Mouse (Mus musculus): ENCODE results near the gene Olig1. TPM values are rescaled to one million over a fixed set of nuclear protein-coding genes. Genes with fewer than 3 reads are reported as not detected.

Olig1 gene
- polyA plus RNA-seq (2014; fragmentation: Nextera tagmentation; extraction: Ambion mirVana): 49.3 and 62.2 TPM in 2 replicates

- ATAC-seq (ENCODE audit: low read depth): peak; percentile 87
- H3K4me3 ChIP-seq (ENCODE audit: low read depth, low read length): peak within 1 kb of the TSS; percentile 39
- peaks cover 11% of the 10 kb centered on the region for H3K4me1 ChIP-seq (ENCODE audit: control insufficient read depth, insufficient read depth, low read length)
- peaks cover 87% of the 10 kb centered on the region for H3K27me3 ChIP-seq (ENCODE audit: control insufficient read depth, insufficient read depth, low read length)
- WGBS: 1% methylated on average over 64 of the region's 64 CpGs
- H3K27ac ChIP-seq (ENCODE audit: low read depth, low read length): no peak within 1 kb of the TSS
- no peaks in the 10 kb centered on the region for H3K36me3 ChIP-seq (ENCODE audit: control insufficient read depth, insufficient read depth, low read length)
- no peak within 1 kb of the TSS for H3K9ac ChIP-seq (replicated peaks; ENCODE audit: low read depth, low read length)
- no peaks in the 10 kb centered on the region for H3K9me3 ChIP-seq (ENCODE audit: control insufficient read depth, low read length)
- H3K4me2 ChIP-seq (ENCODE audit: low read depth, low read length): peak within 1 kb of the TSS; percentile 65
Observed at GRCm38 (mm10) chr16:91269468-91270211, at the start of gene Olig1. Olig1 (plus strand) TSS chr16:91269772.

DNA sequence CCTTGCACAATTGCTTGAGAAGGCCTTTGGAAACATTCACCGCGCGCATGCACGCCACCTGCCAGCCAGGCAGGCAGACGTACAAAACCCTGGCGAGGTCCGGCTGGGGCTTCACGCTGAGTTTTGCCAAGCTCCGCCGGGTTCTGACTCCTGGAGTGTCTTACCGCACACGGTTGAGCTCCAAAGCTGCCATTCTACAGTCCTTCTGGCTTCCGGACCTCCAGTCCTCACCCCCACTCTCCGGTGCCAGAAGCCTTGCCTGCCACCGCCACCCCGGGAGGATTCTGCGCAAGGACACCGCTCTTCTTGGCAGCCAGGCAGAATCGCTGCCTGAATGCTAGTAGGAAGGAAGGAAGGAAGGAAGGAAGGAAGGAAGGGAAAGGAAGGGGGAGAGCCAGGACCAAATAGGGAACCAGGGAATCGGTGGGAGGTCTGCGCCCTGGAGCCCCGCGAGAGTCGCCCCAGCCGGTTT lies 47.4 kb upstream of the Olig1 start:
- Histone ChIP-seq H3K4me3 (ENCODE audit: low read depth, low read length) (no peak overlapping the region), H3K9ac (replicated peaks; ENCODE audit: low read depth, low read length) (no peak overlapping the region), H3K27me3 (ENCODE audit: control insufficient read depth, insufficient read depth, low read length) (peaks cover 83% of the 10 kb centered on the region), H3K4me2 (ENCODE audit: low read depth, low read length) (peak overlapping the region; percentile 8; the same call in 1 of the 2 replicates), H3K27ac (ENCODE audit: low read depth, low read length) (no peak overlapping the region), H3K36me3 (ENCODE audit: control insufficient read depth, insufficient read depth, low read length) (no peaks in the 10 kb centered on the region), H3K4me1 (ENCODE audit: control insufficient read depth, insufficient read depth, low read length) (no peaks in the 10 kb centered on the region), H3K9me3 (ENCODE audit: control insufficient read depth, low read length) (no peaks in the 10 kb centered on the region)
- ATAC-seq (ENCODE audit: low read depth): no peak
- under 1% methylated on average over 25 of the region's 25 CpGs for WGBS

GRCm38 (mm10) chr16:91222643-91223271 lies 46.8 kb upstream of the Olig1 start:
- H3K4me1 ChIP-seq (ENCODE audit: control insufficient read depth, insufficient read depth, low read length): no peaks in the 10 kb centered on the region
- H3K36me3 ChIP-seq (ENCODE audit: control insufficient read depth, insufficient read depth, low read length): no peaks in the 10 kb centered on the region
- no peaks in the 10 kb centered on the region for H3K9me3 ChIP-seq (ENCODE audit: control insufficient read depth, low read length)
- peak overlapping the region; percentile 0; the same call in 1 of the 2 replicates for H3K4me2 ChIP-seq (ENCODE audit: low read depth, low read length)
- no peak for ATAC-seq (ENCODE audit: low read depth)
- H3K27me3 ChIP-seq (ENCODE audit: control insufficient read depth, insufficient read depth, low read length): peaks cover 84% of the 10 kb centered on the region
- no peak overlapping the region for H3K4me3 ChIP-seq (ENCODE audit: low read depth, low read length)
- H3K27ac ChIP-seq (ENCODE audit: low read depth, low read length): no peak overlapping the region
- H3K9ac ChIP-seq (replicated peaks; ENCODE audit: low read depth, low read length): no peak overlapping the region
- WGBS: 1% methylated on average over 27 of the region's 27 CpGs

GRCm38 (mm10) chr16:91223327-91224067 lies 46.1 kb upstream of the Olig1 start:
- no peaks in the 10 kb centered on the region for H3K9me3 ChIP-seq (ENCODE audit: control insufficient read depth, low read length)

GRCm38 (mm10) chr16:91224068-91224402 lies 45.5 kb upstream of the Olig1 start:
- 3% methylated on average over 10 of the region's 10 CpGs for WGBS
- H3K27me3 ChIP-seq (ENCODE audit: control insufficient read depth, insufficient read depth, low read length): peaks cover 84% of the 10 kb centered on the region
- H3K4me3 ChIP-seq (ENCODE audit: low read depth, low read length): no peak overlapping the region
- no peaks in the 10 kb centered on the region for H3K36me3 ChIP-seq (ENCODE audit: control insufficient read depth, insufficient read depth, low read length)
- H3K9ac ChIP-seq (replicated peaks; ENCODE audit: low read depth, low read length): no peak overlapping the region
- no peak overlapping the region for H3K4me2 ChIP-seq (ENCODE audit: low read depth, low read length)
- no peaks in the 10 kb centered on the region for H3K9me3 ChIP-seq (ENCODE audit: control insufficient read depth, low read length)
- H3K4me1 ChIP-seq (ENCODE audit: control insufficient read depth, insufficient read depth, low read length): no peaks in the 10 kb centered on the region
- ATAC-seq (ENCODE audit: low read depth): no peak
- H3K27ac ChIP-seq (ENCODE audit: low read depth, low read length): no peak overlapping the region

More at GRCm38 (mm10) chr16:91223327-91224067, 46.1 kb upstream of the Olig1 start:
- no peak overlapping the region for H3K27ac ChIP-seq (ENCODE audit: low read depth, low read length)
- H3K9ac ChIP-seq (replicated peaks; ENCODE audit: low read depth, low read length): no peak overlapping the region
- H3K4me1 ChIP-seq (ENCODE audit: control insufficient read depth, insufficient read depth, low read length): no peaks in the 10 kb centered on the region
- H3K27me3 ChIP-seq (ENCODE audit: control insufficient read depth, insufficient read depth, low read length): peaks cover 86% of the 10 kb centered on the region
- 1% methylated on average over 35 of the region's 35 CpGs for WGBS
- no peaks in the 10 kb centered on the region for H3K36me3 ChIP-seq (ENCODE audit: control insufficient read depth, insufficient read depth, low read length)
- ATAC-seq (ENCODE audit: low read depth): no peak
- H3K4me3 ChIP-seq (ENCODE audit: low read depth, low read length): no peak overlapping the region
- 0 out of 2 replicates have a peak overlapping the region, but pooled peaks have one; percentile 0 for H3K4me2 ChIP-seq (ENCODE audit: low read depth, low read length)

DNA sequence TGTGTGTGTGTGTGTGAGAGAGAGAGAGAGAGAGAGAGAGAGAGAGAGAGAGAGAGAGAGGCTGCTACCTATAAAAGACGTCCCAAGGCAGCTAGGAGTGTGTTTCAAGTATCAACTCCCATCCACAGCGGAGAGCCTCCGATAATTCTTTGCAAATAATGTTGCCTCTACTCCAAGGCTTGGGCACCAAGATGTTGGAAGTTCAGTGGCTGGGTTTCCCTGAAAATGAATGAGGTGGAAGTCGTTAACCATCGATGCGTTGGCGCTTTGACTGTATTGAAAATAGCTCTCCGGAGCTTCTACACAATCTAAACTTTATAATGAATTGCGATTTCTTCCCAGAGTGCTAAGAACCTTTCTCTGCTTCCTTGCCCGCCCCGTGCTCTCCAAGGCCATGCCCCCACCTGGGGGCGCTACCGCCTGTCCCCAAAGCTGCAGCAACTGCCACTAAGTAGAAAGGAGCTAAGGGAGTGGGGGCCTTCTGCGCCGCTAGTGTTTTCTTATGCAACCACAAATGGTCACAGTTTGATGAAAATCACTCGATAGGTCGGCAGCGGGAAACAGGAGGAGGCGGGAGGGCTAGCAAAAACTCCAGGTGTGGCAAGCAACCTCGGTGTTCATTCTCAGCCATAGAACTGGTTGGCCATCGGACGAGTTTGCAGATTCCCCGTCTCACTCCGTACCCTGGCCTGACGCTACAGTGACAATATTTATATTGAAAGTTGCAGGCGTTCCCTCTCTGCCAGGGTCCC lies 44.9 kb upstream of the Olig1 start:
- H3K4me3 ChIP-seq (ENCODE audit: low read depth, low read length): no peak overlapping the region
- H3K36me3 ChIP-seq (ENCODE audit: control insufficient read depth, insufficient read depth, low read length): no peaks in the 10 kb centered on the region
- no peak overlapping the region for H3K27ac ChIP-seq (ENCODE audit: low read depth, low read length)
- H3K27me3 ChIP-seq (ENCODE audit: control insufficient read depth, insufficient read depth, low read length): peaks cover 84% of the 10 kb centered on the region
- WGBS: 1% methylated on average over 26 of the region's 26 CpGs
- H3K9me3 ChIP-seq (ENCODE audit: control insufficient read depth, low read length): no peaks in the 10 kb centered on the region
- no peak; the same call in 1 of the 2 replicates for ATAC-seq (ENCODE audit: low read depth)
- no peak overlapping the region for H3K9ac ChIP-seq (replicated peaks; ENCODE audit: low read depth, low read length)
- peak overlapping the region; percentile 21; the same call in 1 of the 2 replicates for H3K4me2 ChIP-seq (ENCODE audit: low read depth, low read length)
- H3K4me1 ChIP-seq (ENCODE audit: control insufficient read depth, insufficient read depth, low read length): no peaks in the 10 kb centered on the region

GRCm38 (mm10) chr16:91225233-91226037 lies 44.1 kb upstream of the Olig1 start, which contains the start of gene Olig2:
Olig2 (plus strand) TSS chr16:91225457.
- no peak within 1 kb of the TSS for H3K9ac ChIP-seq (replicated peaks; ENCODE audit: low read depth, low read length)
- H3K27ac ChIP-seq (ENCODE audit: low read depth, low read length): no peak within 1 kb of the TSS
- peak within 1 kb of the TSS; percentile 21; the same call in 1 of the 2 replicates for H3K4me2 ChIP-seq (ENCODE audit: low read depth, low read length)
- no peaks in the 10 kb centered on the region for H3K36me3 ChIP-seq (ENCODE audit: control insufficient read depth, insufficient read depth, low read length)
- peaks cover 81% of the 10 kb centered on the region for H3K27me3 ChIP-seq (ENCODE audit: control insufficient read depth, insufficient read depth, low read length)
- H3K9me3 ChIP-seq (ENCODE audit: control insufficient read depth, low read length): no peaks in the 10 kb centered on the region
- H3K4me1 ChIP-seq (ENCODE audit: control insufficient read depth, insufficient read depth, low read length): no peaks in the 10 kb centered on the region
- peak; percentile 80; the same call in 1 of the 2 replicates for ATAC-seq (ENCODE audit: low read depth)
- WGBS: under 1% methylated on average over 53 of the region's 53 CpGs
- H3K4me3 ChIP-seq (ENCODE audit: low read depth, low read length): no peak within 1 kb of the TSS; the same call in 1 of the 2 replicates

Measured in neural tube, embryonic 14.5 days (tissue).